Mouse (Mus musculus) midbrain, embryonic 16.5 days (tissue): ENCODE data around the gene Gmpr2. TPM values are rescaled to one million over a fixed set of nuclear protein-coding genes. Genes with fewer than 3 reads are reported as not detected.

Experiments
- ATAC-seq: fragments of 200-750 bp; cut with Nextera tagmentation; 2 replicates; pipeline ENCODE4 v1.8.0; 2017; ENCODE audit warnings: moderate TSS enrichment
- H3K27ac ChIP-seq: fragments of 300-500 bp; sonication (generic); 2 replicates; pipeline ENCODE4 v1.5.1; 2014; ENCODE audit warnings: mild to moderate bottlenecking, low read length, mixed read lengths
- H3K27me3 ChIP-seq: fragments of 300-500 bp; sonication (generic); 2 replicates; pipeline ENCODE4 v1.6.1; 2014; ENCODE audit warnings: low read depth, low read length, mixed read lengths; ENCODE audit not compliant: control insufficient read depth, insufficient read depth
- H3K36me3 ChIP-seq: fragments of 300-500 bp; sonication (generic); 2 replicates; pipeline ENCODE4 v1.6.1; 2014; ENCODE audit warnings: mild to moderate bottlenecking, low read length, moderate library complexity, mixed read lengths; ENCODE audit not compliant: control insufficient read depth, insufficient read depth
- H3K4me1 ChIP-seq: fragments of 300-500 bp; sonication (generic); 2 replicates; pipeline ENCODE4 v1.6.1; 2014; ENCODE audit warnings: mild to moderate bottlenecking, low read length, mixed read lengths; ENCODE audit not compliant: control insufficient read depth, insufficient read depth
- H3K4me2 ChIP-seq: fragments of 300-500 bp; sonication (generic); 2 replicates; pipeline ENCODE4 v1.6.1; 2014; ENCODE audit warnings: mild to moderate bottlenecking, low read length, mixed read lengths
- H3K4me3 ChIP-seq: fragments of 300-500 bp; sonication (generic); 2 replicates; pipeline ENCODE4 v1.5.1; 2014; ENCODE audit warnings: low read depth, mild to moderate bottlenecking, low read length, moderate library complexity, mixed read lengths
- H3K9ac ChIP-seq: fragments of 300-500 bp; sonication (generic); 2 replicates; pipeline ENCODE4 v1.6.1; 2014; ENCODE audit warnings: low read depth, low read length, mixed read lengths
- H3K9me3 ChIP-seq: fragments of 300-500 bp; sonication (generic); replicated peaks from 2 replicates; pipeline ENCODE4 v1.6.1; 2014; ENCODE audit warnings: mild to moderate bottlenecking, low read length, mixed read lengths; ENCODE audit not compliant: control insufficient read depth, poor library complexity, severe bottlenecking
- WGBS: fragments of 180-500 bp; shearing (Covaris S2); extraction: QIAGEN DNeasy Blood & Tissue Kit; methylation state at CpG from one replicate; pipeline ENCODE4 v1.1.7; 2014; 5-methylcytosine and 5-hydroxymethylcytosine counted together
- polyA plus RNA-seq: library from polyadenylated mRNA; unstranded; fragments of >200 nt; fragmentation: Nextera tagmentation; extraction: Ambion mirVana; gene quantifications from 2 replicates; pipeline ENCODE4 v1.2.1, GENCODE M21; 2015

Gene Gmpr2
- polyA plus RNA-seq, 1 experiment from 2014 or later: 52.7 TPM

GRCm38 (mm10) chr14:55702761-55703160 lies 31.0 kb downstream of the Gmpr2 start:
- no peak overlapping the region for H3K4me2 ChIP-seq
- ATAC-seq: no peak
- H3K27ac ChIP-seq: no peak overlapping the region
- H3K36me3 ChIP-seq: no peaks in the 10 kb centered on the region
- H3K9ac ChIP-seq: no peak overlapping the region
- H3K27me3 ChIP-seq: no peaks in the 10 kb centered on the region
- no peaks in the 10 kb centered on the region for H3K4me1 ChIP-seq
- H3K9me3 ChIP-seq: no peaks in the 10 kb centered on the region
- WGBS: 80% methylated on average over 6 of the region's 6 CpGs
- no peak overlapping the region for H3K4me3 ChIP-seq

- H3K36me3 ChIP-seq: no peaks in the 10 kb centered on the region
- H3K9ac ChIP-seq: no peak overlapping the region
- no peaks in the 10 kb centered on the region for H3K4me1 ChIP-seq
- H3K9me3 ChIP-seq: no peaks in the 10 kb centered on the region
- no peak overlapping the region for H3K27ac ChIP-seq
- no peak overlapping the region for H3K4me2 ChIP-seq
- no peak for ATAC-seq
- H3K4me3 ChIP-seq: no peak overlapping the region
- H3K27me3 ChIP-seq: no peaks in the 10 kb centered on the region
- WGBS: 91% methylated on average over 8 of the region's 8 CpGs
Measured at GRCm38 (mm10) chr14:55706051-55706600, 34.4 kb downstream of the Gmpr2 start.

- Histone ChIP-seq H3K36me3 (no peaks in the 10 kb centered on the region), H3K27ac (no peak overlapping the region), H3K9ac (no peak overlapping the region), H3K9me3 (no peaks in the 10 kb centered on the region), H3K4me3 (no peak overlapping the region), H3K4me1 (no peaks in the 10 kb centered on the region), H3K27me3 (no peaks in the 10 kb centered on the region), H3K4me2 (no peak overlapping the region)
- 82% methylated on average over 5 of the region's 5 CpGs for WGBS
- no peak for ATAC-seq
Measured at GRCm38 (mm10) chr14:55707397-55707796, 35.7 kb downstream of the Gmpr2 start.

- 86% methylated on average over 4 of the region's 4 CpGs for WGBS
- Histone ChIP-seq H3K36me3 (no peaks in the 10 kb centered on the region), H3K27ac (no peak overlapping the region), H3K4me1 (no peaks in the 10 kb centered on the region), H3K9ac (no peak overlapping the region), H3K4me2 (no peak overlapping the region), H3K9me3 (no peaks in the 10 kb centered on the region), H3K4me3 (no peak overlapping the region), H3K27me3 (peaks cover 7% of the 10 kb centered on the region)
- no peak for ATAC-seq
Measured at GRCm38 (mm10) chr14:55709509-55709908, 37.8 kb downstream of the Gmpr2 start.

DNA sequence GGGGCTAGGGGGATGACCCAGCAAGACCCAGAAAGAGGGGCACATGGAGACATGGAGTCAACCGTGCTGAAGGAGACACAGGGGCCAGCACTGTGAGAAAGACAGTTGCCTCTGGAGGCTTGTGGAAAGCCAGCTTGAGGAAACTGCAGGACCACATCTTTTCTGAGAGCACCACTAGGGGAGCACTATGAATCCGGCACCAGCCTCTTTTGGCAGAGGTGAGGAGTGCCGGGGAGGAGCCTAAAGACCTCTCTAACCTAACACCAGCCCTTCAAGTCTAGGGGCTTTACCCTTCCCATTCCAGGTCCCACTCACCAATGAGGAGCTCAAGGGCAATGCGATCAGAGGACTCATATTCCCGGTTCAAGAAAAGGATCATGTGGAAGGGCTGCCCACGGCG lies 40.0 kb downstream of the Gmpr2 start:
- no peak overlapping the region for H3K4me2 ChIP-seq
- no peaks in the 10 kb centered on the region for H3K9me3 ChIP-seq
- peaks cover under 1% of the 10 kb centered on the region; the same call in 1 of the 2 replicates for H3K36me3 ChIP-seq
- no peak overlapping the region for H3K4me3 ChIP-seq
- 83% methylated on average over 7 of the region's 7 CpGs for WGBS
- no peak for ATAC-seq
- H3K27me3 ChIP-seq: peaks cover 7% of the 10 kb centered on the region
- H3K27ac ChIP-seq: no peak overlapping the region
- no peaks in the 10 kb centered on the region for H3K4me1 ChIP-seq
- H3K9ac ChIP-seq: no peak overlapping the region

DNA sequence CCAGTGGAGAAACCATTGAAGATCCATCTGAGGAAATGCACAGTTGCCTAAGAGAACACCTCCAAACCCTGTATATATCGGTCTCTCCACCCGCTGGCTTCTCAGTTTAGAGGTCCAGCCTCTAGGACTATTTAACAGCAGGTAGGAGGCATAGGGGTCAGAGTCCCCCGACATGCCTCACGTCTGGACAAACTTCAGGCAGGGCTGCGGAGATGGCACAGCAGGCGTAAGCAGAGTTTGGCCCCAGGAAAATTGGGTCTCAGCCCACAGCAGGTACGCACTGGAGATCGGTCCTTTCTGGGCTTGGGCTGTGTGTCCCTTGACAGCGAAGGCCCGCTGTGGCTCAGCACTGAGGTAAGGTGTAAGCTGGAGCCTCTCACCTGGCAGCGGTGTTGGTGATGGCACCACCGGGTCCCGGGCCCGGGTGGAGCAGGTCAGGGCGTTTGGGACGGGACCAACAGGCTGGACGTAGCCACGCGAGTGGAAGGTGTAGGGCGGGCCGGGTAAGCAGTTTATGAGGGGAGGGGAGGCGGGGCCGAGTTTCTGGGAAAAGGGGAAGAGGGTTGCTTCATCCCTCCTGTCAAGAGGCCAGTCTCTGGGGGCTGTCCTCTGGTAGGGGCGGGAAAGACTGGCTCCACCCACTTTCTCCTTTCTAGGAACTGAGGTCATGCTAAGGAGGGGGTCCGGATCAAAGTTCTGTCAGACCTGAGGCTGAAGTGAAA lies 41.4 kb downstream of the Gmpr2 start:
- no peaks in the 10 kb centered on the region for H3K9me3 ChIP-seq
- no peak overlapping the region for H3K9ac ChIP-seq
- H3K4me2 ChIP-seq: no peak overlapping the region
- H3K27me3 ChIP-seq: peaks cover 7% of the 10 kb centered on the region
- H3K36me3 ChIP-seq: peaks cover 9% of the 10 kb centered on the region; the same call in 1 of the 2 replicates
- WGBS: 14% methylated on average over 24 of the region's 25 CpGs
- H3K27ac ChIP-seq: no peak overlapping the region
- H3K4me1 ChIP-seq: no peaks in the 10 kb centered on the region
- H3K4me3 ChIP-seq: no peak overlapping the region
- ATAC-seq: no peak

- ATAC-seq: no peak
- H3K9ac ChIP-seq: no peak within 1 kb of the TSS
- H3K4me3 ChIP-seq: no peak within 1 kb of the TSS
- H3K27ac ChIP-seq: no peak within 1 kb of the TSS
- peaks cover 12% of the 10 kb centered on the region; the same call in 1 of the 2 replicates for H3K36me3 ChIP-seq
- 27% methylated on average over 4 of the region's 4 CpGs for WGBS
- H3K9me3 ChIP-seq: no peaks in the 10 kb centered on the region
- H3K4me1 ChIP-seq: no peaks in the 10 kb centered on the region
- H3K27me3 ChIP-seq: peaks cover 7% of the 10 kb centered on the region
- no peak within 1 kb of the TSS for H3K4me2 ChIP-seq
Measured at GRCm38 (mm10) chr14:55713729-55714122, 42.0 kb downstream of the Gmpr2 start, which contains the start of gene Tgm1. Tgm1 (minus strand) TSS chr14:55713926.

DNA sequence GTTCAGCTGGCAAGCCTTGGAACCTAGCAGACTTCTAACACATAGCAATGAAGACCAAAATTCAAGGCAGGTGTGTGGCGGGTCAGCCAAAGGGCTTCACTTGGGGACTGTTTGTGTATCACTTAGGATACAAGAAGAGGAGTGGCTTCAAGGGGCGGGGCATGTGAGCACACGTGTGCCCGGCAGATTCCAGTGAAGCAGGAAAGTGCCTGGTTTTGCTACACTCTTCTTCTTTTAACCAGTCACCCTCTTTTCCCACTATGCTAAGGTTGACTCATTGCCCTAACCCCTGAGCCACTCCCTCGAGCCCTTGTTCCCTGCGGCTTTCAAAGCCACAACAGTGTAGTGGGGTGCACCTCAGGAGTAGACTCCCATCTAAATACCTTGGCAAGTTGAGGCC lies 43.2 kb downstream of the Gmpr2 start:
- Histone ChIP-seq H3K4me2 (no peak overlapping the region), H3K4me1 (no peaks in the 10 kb centered on the region), H3K27ac (no peak overlapping the region), H3K9me3 (no peaks in the 10 kb centered on the region), H3K4me3 (no peak overlapping the region), H3K9ac (no peak overlapping the region), H3K27me3 (peaks cover 7% of the 10 kb centered on the region), H3K36me3 (peaks cover 14% of the 10 kb centered on the region; the same call in 1 of the 2 replicates)
- WGBS: 44% methylated on average over 6 of the region's 6 CpGs
- ATAC-seq: no peak

DNA sequence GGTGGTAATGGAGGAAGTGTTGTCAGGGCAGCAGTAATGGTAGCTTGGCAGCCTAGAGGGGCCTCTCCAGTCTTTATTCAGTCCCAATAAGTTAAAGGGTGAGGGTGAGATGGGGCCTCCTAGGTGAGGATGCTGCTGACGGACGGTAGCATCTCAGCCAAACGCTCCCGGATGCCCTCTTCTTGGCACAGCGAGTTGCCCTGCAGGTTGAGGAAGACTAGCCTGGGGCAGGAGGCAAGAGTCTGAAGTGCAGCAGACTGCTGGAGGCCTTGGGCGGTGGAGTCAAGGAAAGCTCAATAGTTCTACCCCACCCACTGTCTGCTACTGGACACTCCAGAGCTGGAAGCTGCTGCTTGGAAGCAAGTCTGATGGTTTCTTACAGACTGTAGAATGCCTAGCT lies 44.5 kb downstream of the Gmpr2 start:
- H3K27me3 ChIP-seq: peaks cover 7% of the 10 kb centered on the region
- H3K4me1 ChIP-seq: peaks cover 6% of the 10 kb centered on the region
- H3K36me3 ChIP-seq: peaks cover 17% of the 10 kb centered on the region; the same call in 1 of the 2 replicates
- no peak overlapping the region for H3K4me2 ChIP-seq
- no peak for ATAC-seq
- H3K27ac ChIP-seq: no peak overlapping the region
- H3K9me3 ChIP-seq: no peaks in the 10 kb centered on the region
- no peak overlapping the region for H3K9ac ChIP-seq
- WGBS: 96% methylated on average over 6 of the region's 6 CpGs
- H3K4me3 ChIP-seq: no peak overlapping the region
